Mouse (Mus musculus) limb, embryonic 12.5 days (tissue): ENCODE measurements around the gene Prpf40b. TPM values are rescaled to one million over a fixed set of nuclear protein-coding genes. Genes with fewer than 3 reads are reported as not detected.

Experiments used
- ATAC-seq: fragments of 200-750 bp; cut with Nextera tagmentation; 2 replicates; pipeline ENCODE4 v1.8.0; 2017; ENCODE audit warnings: low read depth, moderate TSS enrichment; ENCODE audit not compliant: insufficient number of reproducible peaks, insufficient read depth, low FRiP score, low TSS enrichment
- H3K27ac ChIP-seq: fragments of 300-500 bp; sonication (generic); 2 replicates; pipeline ENCODE4 v1.5.1; 2016; ENCODE audit warnings: mild to moderate bottlenecking, moderate library complexity
- H3K27me3 ChIP-seq: fragments of 300-500 bp; sonication (generic); 2 replicates; pipeline ENCODE4 v1.6.1; 2016; ENCODE audit warnings: mild to moderate bottlenecking, moderate library complexity
- H3K36me3 ChIP-seq: fragments of 300-500 bp; sonication (generic); 2 replicates; pipeline ENCODE4 v1.6.1; 2016; ENCODE audit warnings: mild to moderate bottlenecking, moderate library complexity
- H3K4me1 ChIP-seq: fragments of 300-500 bp; sonication (generic); replicated peaks from 2 replicates; pipeline ENCODE4 v1.6.1; 2016
- H3K4me2 ChIP-seq: fragments of 300-500 bp; sonication (generic); 2 replicates; pipeline ENCODE4 v1.6.1; 2016; ENCODE audit warnings: mild to moderate bottlenecking, moderate library complexity
- H3K4me3 ChIP-seq: fragments of 300-500 bp; sonication (generic); replicated peaks from 2 replicates; pipeline ENCODE4 v1.5.1; 2016; ENCODE audit warnings: mild to moderate bottlenecking
- H3K9ac ChIP-seq: fragments of 300-500 bp; sonication (generic); replicated peaks from 2 replicates; pipeline ENCODE4 v1.6.1; 2016; ENCODE audit warnings: mild to moderate bottlenecking, moderate library complexity
- H3K9me3 ChIP-seq: fragments of 300-500 bp; sonication (generic); 2 replicates; pipeline ENCODE4 v1.6.1; 2016; ENCODE audit warnings: mild to moderate bottlenecking, moderate library complexity
- WGBS: fragments of 180-500 bp; shearing (Covaris S2); methylation state at CpG from one replicate; pipeline ENCODE4 v1.1.7; 2016; 5-methylcytosine and 5-hydroxymethylcytosine counted together
- polyA plus RNA-seq: library from polyadenylated mRNA; unstranded; fragments of >200 nt; fragmentation: Nextera tagmentation; extraction: Ambion mirVana; gene quantifications from 2 replicates; pipeline ENCODE4 v1.2.1, GENCODE M21; 2016

Prpf40b gene
- polyA plus RNA-seq, 1 experiment from 2014 or later, result 74.6 TPM

- Histone ChIP-seq H3K9ac (0 out of 2 replicates have a peak overlapping the region, but pooled peaks have one; percentile 45), H3K4me3 (no peak overlapping the region), H3K27me3 (no peaks in the 10 kb centered on the region), H3K36me3 (peaks cover 45% of the 10 kb centered on the region), H3K27ac (peak overlapping the region; percentile 99), H3K4me1 (peaks cover 64% of the 10 kb centered on the region), H3K4me2 (no peak overlapping the region), H3K9me3 (0 out of 2 replicates have a peak, but pooled peaks cover 5% of the 10 kb centered on the region)
- ATAC-seq, result no peak
Observed at GRCm38 (mm10) chr15:99332111-99332510, 37.2 kb downstream of the Prpf40b start.

GRCm38 (mm10) chr15:99332921-99333675 lies 38.2 kb downstream of the Prpf40b start:
- H3K36me3 ChIP-seq, result peaks cover 35% of the 10 kb centered on the region
- no peaks in the 10 kb centered on the region for H3K27me3 ChIP-seq
- H3K4me1 ChIP-seq, result peaks cover 70% of the 10 kb centered on the region
- H3K9ac ChIP-seq, result peak overlapping the region; percentile 45
- no peak overlapping the region for H3K4me3 ChIP-seq
- peak overlapping the region; percentile 99 for H3K27ac ChIP-seq
- 18% methylated on average over 9 of the region's 9 CpGs for WGBS
- no peaks in the 10 kb centered on the region for H3K9me3 ChIP-seq
- peak; percentile 87 for ATAC-seq
- peak overlapping the region; percentile 42 for H3K4me2 ChIP-seq

GRCm38 (mm10) chr15:99333676-99334065 lies 38.8 kb downstream of the Prpf40b start:
- Histone ChIP-seq H3K4me2 (peak overlapping the region; percentile 42), H3K27me3 (no peaks in the 10 kb centered on the region), H3K9ac (peak overlapping the region; percentile 45), H3K4me1 (peaks cover 70% of the 10 kb centered on the region), H3K4me3 (no peak overlapping the region), H3K36me3 (peaks cover 30% of the 10 kb centered on the region), H3K9me3 (no peaks in the 10 kb centered on the region), H3K27ac (peak overlapping the region; percentile 99)
- whole genome bisulfite sequencing, result 85% methylated on average over 3 of the region's 3 CpGs
- no peak for ATAC-seq

- H3K4me1 ChIP-seq, result peaks cover 77% of the 10 kb centered on the region
- no peaks in the 10 kb centered on the region for H3K27me3 ChIP-seq
- H3K9ac ChIP-seq, result no peak overlapping the region
- peak overlapping the region; percentile 99 for H3K27ac ChIP-seq
- WGBS, result 64% methylated on average over 6 of the region's 6 CpGs
- no peaks in the 10 kb centered on the region for H3K9me3 ChIP-seq
- H3K4me3 ChIP-seq, result no peak overlapping the region
- H3K4me2 ChIP-seq, result no peak overlapping the region
- ATAC-seq, result no peak
- peaks cover 21% of the 10 kb centered on the region for H3K36me3 ChIP-seq
Observed at GRCm38 (mm10) chr15:99334500-99334899, 39.6 kb downstream of the Prpf40b start.

GRCm38 (mm10) chr15:99335801-99336320 lies 41.0 kb downstream of the Prpf40b start:
- H3K27me3 ChIP-seq, result no peaks in the 10 kb centered on the region
- WGBS, result 76% methylated on average over 8 of the region's 8 CpGs
- no peak overlapping the region for H3K9ac ChIP-seq
- H3K9me3 ChIP-seq, result no peaks in the 10 kb centered on the region
- ATAC-seq, result no peak
- H3K4me2 ChIP-seq, result no peak overlapping the region
- peak overlapping the region; percentile 99; the same call in 1 of the 2 replicates for H3K27ac ChIP-seq
- H3K36me3 ChIP-seq, result peaks cover 16% of the 10 kb centered on the region
- H3K4me3 ChIP-seq, result no peak overlapping the region
- H3K4me1 ChIP-seq, result peaks cover 85% of the 10 kb centered on the region

GRCm38 (mm10) chr15:99338916-99339315 lies 44.0 kb downstream of the Prpf40b start:
- no peak for ATAC-seq
- H3K36me3 ChIP-seq, result no peaks in the 10 kb centered on the region; the same call in 1 of the 2 replicates
- WGBS, result 71% methylated on average over 2 of the region's 2 CpGs
- no peaks in the 10 kb centered on the region for H3K27me3 ChIP-seq
- H3K4me2 ChIP-seq, result no peak overlapping the region
- H3K9me3 ChIP-seq, result no peaks in the 10 kb centered on the region
- no peak overlapping the region for H3K27ac ChIP-seq
- peaks cover 81% of the 10 kb centered on the region for H3K4me1 ChIP-seq
- no peak overlapping the region for H3K4me3 ChIP-seq
- no peak overlapping the region for H3K9ac ChIP-seq

- Histone ChIP-seq H3K4me1 (peaks cover 81% of the 10 kb centered on the region), H3K9me3 (no peaks in the 10 kb centered on the region), H3K27ac (peak overlapping the region; percentile 12; the same call in 1 of the 2 replicates), H3K27me3 (no peaks in the 10 kb centered on the region), H3K4me3 (no peak overlapping the region), H3K4me2 (no peak overlapping the region), H3K9ac (0 out of 2 replicates have a peak overlapping the region, but pooled peaks have one; percentile 34), H3K36me3 (no peaks in the 10 kb centered on the region; the same call in 1 of the 2 replicates)
- 63% methylated on average over 6 of the region's 6 CpGs for whole genome bisulfite sequencing
- no peak for ATAC-seq
Observed at GRCm38 (mm10) chr15:99339669-99340068, 44.8 kb downstream of the Prpf40b start.

GRCm38 (mm10) chr15:99341102-99341501 lies 46.2 kb downstream of the Prpf40b start:
- H3K9me3 ChIP-seq, result no peaks in the 10 kb centered on the region
- H3K27ac ChIP-seq, result no peak overlapping the region
- no peaks in the 10 kb centered on the region; the same call in 1 of the 2 replicates for H3K36me3 ChIP-seq
- no peak overlapping the region for H3K9ac ChIP-seq
- no peak for ATAC-seq
- WGBS, result 90% methylated on average over 3 of the region's 3 CpGs
- H3K4me1 ChIP-seq, result peaks cover 78% of the 10 kb centered on the region
- H3K27me3 ChIP-seq, result no peaks in the 10 kb centered on the region
- H3K4me2 ChIP-seq, result no peak overlapping the region
- no peak overlapping the region for H3K4me3 ChIP-seq

GRCm38 (mm10) chr15:99342194-99342981 lies 47.5 kb downstream of the Prpf40b start:
- Histone ChIP-seq H3K9me3 (no peaks in the 10 kb centered on the region), H3K4me1 (peaks cover 71% of the 10 kb centered on the region), H3K4me3 (no peak overlapping the region), H3K27ac (0 out of 2 replicates have a peak overlapping the region, but pooled peaks have one; percentile 87), H3K27me3 (no peaks in the 10 kb centered on the region), H3K4me2 (no peak overlapping the region), H3K9ac (0 out of 2 replicates have a peak overlapping the region, but pooled peaks have one; percentile 13), H3K36me3 (no peaks in the 10 kb centered on the region)
- 51% methylated on average over 9 of the region's 9 CpGs for WGBS
- no peak for ATAC-seq

- H3K9ac ChIP-seq, result peak overlapping the region; percentile 40; the same call in 1 of the 2 replicates
Observed at GRCm38 (mm10) chr15:99343414-99344147, 48.7 kb downstream of the Prpf40b start.

More at GRCm38 (mm10) chr15:99343414-99344147, 48.7 kb downstream of the Prpf40b start:
- Histone ChIP-seq H3K4me1 (peaks cover 68% of the 10 kb centered on the region), H3K9me3 (no peaks in the 10 kb centered on the region), H3K27ac (peak overlapping the region; percentile 87), H3K4me3 (no peak overlapping the region), H3K27me3 (no peaks in the 10 kb centered on the region), H3K4me2 (peak overlapping the region; percentile 25), H3K36me3 (no peaks in the 10 kb centered on the region)
- 28% methylated on average over 5 of the region's 5 CpGs for whole genome bisulfite sequencing
- no peak for ATAC-seq
